In the genomic region with DNA sequence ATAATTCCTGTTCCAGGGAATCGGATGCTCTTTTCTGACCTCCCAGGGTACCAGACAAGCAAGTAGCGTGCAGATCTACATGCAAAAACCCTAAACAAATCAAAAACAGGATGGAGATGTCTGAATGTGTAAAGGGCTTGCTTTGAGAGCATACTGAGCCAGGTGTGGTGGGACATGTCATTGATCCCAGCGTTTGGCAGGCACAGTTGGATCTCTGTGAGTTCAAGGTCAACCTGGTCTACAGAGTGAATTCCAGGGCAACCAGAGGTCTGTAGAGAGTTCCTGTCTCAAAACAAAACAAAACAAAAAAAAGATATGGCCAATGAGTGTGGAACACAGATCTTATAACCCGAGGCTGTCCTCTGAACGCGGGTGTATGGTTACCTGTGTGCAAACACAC, we compare ENCODE assay signal across 12 mouse cellular contexts. TPM values are rescaled to one million over a fixed set of nuclear protein-coding genes. Genes with fewer than 3 reads are reported as not detected.
A peak's percentile ranks its signal among the peaks of the same experiment; 100 is the strongest.
DNase-seq lines count a peak whose midpoint lies in the region; ATAC-seq and TF ChIP-seq lines count a peak whose summit lies in the region.
"Had no signal": no experiment of that assay in that cellular context is flagged by ENCODE, and none has a peak within 500 bp of the region (broad histone marks: within the 10 kb centered on the region; RNA-seq: fewer than 3 reads in every experiment).

No protein-coding gene starts in this region.

- H3K9ac ChIP-seq in heart, embryonic 12.5 days: 0 out of 2 replicates have a peak overlapping the region, but pooled peaks have one; percentile 1
- H3K9ac ChIP-seq in lung, embryonic 14.5 days: 0 out of 2 replicates have a peak overlapping the region, but pooled peaks have one; percentile 24
- H3K9ac ChIP-seq in intestine, embryonic 16.5 days (ENCODE audit: low read depth, low read length): peak overlapping the region; percentile 67; the same call in 1 of the 2 replicates
- no peak overlapping the region for H3K9ac ChIP-seq in stomach, embryonic 15.5 days
- H3K9ac ChIP-seq: midbrain, embryonic 15.5 days had no signal

- H3K27ac ChIP-seq in heart, embryonic 12.5 days (ENCODE audit: poor library complexity, severe bottlenecking): peak overlapping the region; percentile 34; the same call in 1 of the 2 replicates
- peak overlapping the region; percentile 59; the same call in 1 of the 2 replicates for H3K27ac ChIP-seq in lung, embryonic 14.5 days (ENCODE audit: low read depth)
- H3K27ac ChIP-seq in intestine, embryonic 16.5 days (ENCODE audit: low read length): peak overlapping the region; percentile 78
- H3K27ac ChIP-seq in stomach, embryonic 15.5 days: peak overlapping the region; percentile 46
- H3K27ac ChIP-seq: midbrain, embryonic 15.5 days had no signal

- H3K9me3 ChIP-seq in heart, embryonic 12.5 days (replicated peaks): no peaks in the 10 kb centered on the region
- H3K9me3 ChIP-seq in lung, embryonic 14.5 days (ENCODE audit: low read depth, low read length): no peaks in the 10 kb centered on the region
- no peaks in the 10 kb centered on the region for H3K9me3 ChIP-seq in intestine, embryonic 16.5 days (ENCODE audit: control insufficient read depth, low read length)
- H3K9me3 ChIP-seq in stomach, embryonic 15.5 days: no peaks in the 10 kb centered on the region
- H3K9me3 ChIP-seq: heart, embryonic 10.5 days; midbrain, embryonic 15.5 days had no signal

- H3K4me1 ChIP-seq in heart, embryonic 12.5 days (replicated peaks): peaks cover 70% of the 10 kb centered on the region
- peaks cover 21% of the 10 kb centered on the region for H3K4me1 ChIP-seq in lung, embryonic 14.5 days (ENCODE audit: insufficient read depth)
- H3K4me1 ChIP-seq in lung, adult 2 months (ENCODE audit: control insufficient read depth, insufficient read depth, low read length): peaks cover 23% of the 10 kb centered on the region
- peaks cover 46% of the 10 kb centered on the region for H3K4me1 ChIP-seq in intestine, embryonic 16.5 days (ENCODE audit: control insufficient read depth, insufficient read depth, low read length)
- peaks cover 64% of the 10 kb centered on the region for H3K4me1 ChIP-seq in stomach, embryonic 15.5 days

- 0 out of 2 replicates have a peak overlapping the region, but pooled peaks have one; percentile 92 for H3K4me2 ChIP-seq in heart, embryonic 12.5 days
- H3K4me2 ChIP-seq in lung, embryonic 14.5 days: peak overlapping the region; percentile 82
- H3K4me2 ChIP-seq in intestine, embryonic 16.5 days (ENCODE audit: low read depth, low read length): peak overlapping the region; percentile 89; the same call in 1 of the 2 replicates
- H3K4me2 ChIP-seq in stomach, embryonic 15.5 days: peak overlapping the region; percentile 5; the same call in 1 of the 2 replicates

- ATAC-seq in heart, embryonic 12.5 days (ENCODE audit: insufficient number of reproducible peaks, low FRiP score): no peak
- ATAC-seq in lung, embryonic 14.5 days (ENCODE audit: insufficient read depth): no peak
- ATAC-seq in intestine, embryonic 16.5 days: no peak
- no peak for ATAC-seq in stomach, embryonic 15.5 days (ENCODE audit: insufficient read depth, low FRiP score, low read depth)

- no peak for TF ChIP-seq CTCF in lung, embryonic 14.5 days (IDR thresholded peaks at IDR 0.05; ENCODE audit: low read depth)
- no peak for TF ChIP-seq CTCF in lung, adult 2 months (IDR thresholded peaks at IDR 0.05; ENCODE audit: insufficient read depth, low read length)

- 90% methylated on average over 6 of the region's 6 CpGs for WGBS in heart, embryonic 12.5 days
- 86% methylated on average over 6 of the region's 6 CpGs for WGBS in lung, embryonic 14.5 days
- 78% methylated on average over 6 of the region's 6 CpGs for WGBS in lung, adult 2 months
- WGBS in intestine, embryonic 16.5 days: 85% methylated on average over 6 of the region's 6 CpGs
- WGBS in stomach, embryonic 15.5 days: 85% methylated on average over 6 of the region's 6 CpGs

- TF ChIP-seq POLR2A in lung, adult 2 months (IDR thresholded peaks at IDR 0.05; ENCODE audit: borderline replicate concordance, extremely low read depth, low read depth, low read length): no peak

- peaks cover 52% of the 10 kb centered on the region for H3K36me3 ChIP-seq in heart, embryonic 12.5 days
- peaks cover 51% of the 10 kb centered on the region for H3K36me3 ChIP-seq in lung, embryonic 14.5 days (ENCODE audit: insufficient read depth)
- peaks cover 10% of the 10 kb centered on the region for H3K36me3 ChIP-seq in intestine, embryonic 16.5 days (ENCODE audit: control insufficient read depth, insufficient read depth, low read length)
- peaks cover 28% of the 10 kb centered on the region for H3K36me3 ChIP-seq in stomach, embryonic 15.5 days
- H3K36me3 ChIP-seq: midbrain, embryonic 15.5 days had no signal

- H3K27me3 ChIP-seq in heart, embryonic 12.5 days (replicated peaks): no peaks in the 10 kb centered on the region
- no peaks in the 10 kb centered on the region for H3K27me3 ChIP-seq in lung, embryonic 14.5 days (ENCODE audit: insufficient read depth, low read length)
- no peaks in the 10 kb centered on the region for H3K27me3 ChIP-seq in intestine, embryonic 16.5 days (replicated peaks; ENCODE audit: control insufficient read depth, insufficient read depth, low read length)
- H3K27me3 ChIP-seq in stomach, embryonic 15.5 days (replicated peaks): no peaks in the 10 kb centered on the region
- H3K27me3 ChIP-seq: midbrain, embryonic 15.5 days had no signal

- DNase-seq in heart, adult 8-10 months (ENCODE audit: low spot score): no peak
- no peak for DNase-seq in lung, embryonic 14.5 days
- no peak for DNase-seq in lung, adult 2 months
- no peak for DNase-seq in testis, postnatal 10 days (ENCODE audit: low spot score)
- DNase-seq in ovary, postnatal 10 days (ENCODE audit: low spot score): no peak
- DNase-seq: spleen, adult 18-20 months; thymus, postnatal 25 days had no signal

- no peak overlapping the region for H3K4me3 ChIP-seq in heart, embryonic 12.5 days
- no peak overlapping the region for H3K4me3 ChIP-seq in lung, embryonic 14.5 days (ENCODE audit: low read depth, low read length)
- no peak overlapping the region for H3K4me3 ChIP-seq in lung, adult 2 months (replicated peaks; ENCODE audit: extremely low read depth, low read depth, low read length)
- H3K4me3 ChIP-seq in intestine, embryonic 16.5 days (ENCODE audit: low read length): no peak overlapping the region
- 0 out of 2 replicates have a peak overlapping the region, but pooled peaks have one; percentile 1 for H3K4me3 ChIP-seq in stomach, embryonic 15.5 days (replicated peaks)

RNA-seq across cellular contexts. Expression of a gene that starts 2.3 kb away (rescaled TPM):
- polyA plus RNA-seq in heart, embryonic 12.5 days (2016; fragmentation: Nextera tagmentation; extraction: Ambion mirVana): 10.5 and 13.5 TPM in 2 replicates
- total RNA-seq in heart, adult 8-10 months (2022): 1 to 10 TPM; 2.3 to 6.0 (median 4.9) TPM
- 4.6 TPM in 2 replicates for polyA plus RNA-seq in lung, embryonic 14.5 days (2014; fragmentation: Nextera tagmentation; extraction: Ambion mirVana)
- 4.3 and 6.0 TPM in 2 replicates for polyA plus RNA-seq in lung, adult 2 months (2012; rRNA removed)
- 9.6 and 10.7 TPM in 2 replicates for polyA plus RNA-seq in intestine, embryonic 16.5 days (2015; fragmentation: Nextera tagmentation; extraction: Ambion mirVana)
- 7.2 and 7.4 TPM in 2 replicates for polyA plus RNA-seq in stomach, embryonic 15.5 days (2015; fragmentation: Nextera tagmentation; extraction: Ambion mirVana)

RNA-seq across cellular contexts. Expression of a gene that starts 2.5 kb away (rescaled TPM):
- polyA plus RNA-seq in heart, embryonic 12.5 days (2016; fragmentation: Nextera tagmentation; extraction: Ambion mirVana): 101 and 105 TPM in 2 replicates
- 1 to 10 TPM in 3 of 4 experiments, under 1 TPM in 1; 0.78 to 3.2 (median 2.3) TPM for total RNA-seq in heart, adult 8-10 months (2022)
- 144 and 158 TPM in 2 replicates for polyA plus RNA-seq in lung, embryonic 14.5 days (2014; fragmentation: Nextera tagmentation; extraction: Ambion mirVana)
- polyA plus RNA-seq in lung, adult 2 months (2012; rRNA removed): 7.3 and 11.5 TPM in 2 replicates
- polyA plus RNA-seq in intestine, embryonic 16.5 days (2015; fragmentation: Nextera tagmentation; extraction: Ambion mirVana): 119 and 147 TPM in 2 replicates
- 139 and 142 TPM in 2 replicates for polyA plus RNA-seq in stomach, embryonic 15.5 days (2015; fragmentation: Nextera tagmentation; extraction: Ambion mirVana)

RNA-seq across cellular contexts. Expression of a gene that starts 13.9 kb away (rescaled TPM):
- polyA plus RNA-seq in heart, embryonic 12.5 days (2016; fragmentation: Nextera tagmentation; extraction: Ambion mirVana): 0.78 and 0.82 TPM in 2 replicates
- total RNA-seq in heart, adult 8-10 months (2022): 1 to 10 TPM in 2 of 4 experiments, under 1 TPM in 1, not detected in 1; 0.63 to 1.3 (median 1.2) TPM
- polyA plus RNA-seq in lung, embryonic 14.5 days (2014; fragmentation: Nextera tagmentation; extraction: Ambion mirVana): 0.23 and 0.30 TPM in 2 replicates
- 0.06 TPM in 1 of 2 replicates, not detected in the other for polyA plus RNA-seq in lung, adult 2 months (2012; rRNA removed)
- polyA plus RNA-seq in intestine, embryonic 16.5 days (2015; fragmentation: Nextera tagmentation; extraction: Ambion mirVana): 0.20 and 0.29 TPM in 2 replicates
- 0.53 and 1.3 TPM in 2 replicates for polyA plus RNA-seq in stomach, embryonic 15.5 days (2015; fragmentation: Nextera tagmentation; extraction: Ambion mirVana)

RNA-seq across cellular contexts. Expression of a gene that starts 13.9 kb away (rescaled TPM):
- 68.9 and 69.3 TPM in 2 replicates for polyA plus RNA-seq in heart, embryonic 12.5 days (2016; fragmentation: Nextera tagmentation; extraction: Ambion mirVana)
- total RNA-seq in heart, adult 8-10 months (2022): 100 to 1,000 TPM; 123 to 137 (median 131) TPM
- polyA plus RNA-seq in lung, embryonic 14.5 days (2014; fragmentation: Nextera tagmentation; extraction: Ambion mirVana): 65.9 and 71.6 TPM in 2 replicates
- polyA plus RNA-seq in lung, adult 2 months (2012; rRNA removed): 180 and 191 TPM in 2 replicates
- 170 and 173 TPM in 2 replicates for polyA plus RNA-seq in intestine, embryonic 16.5 days (2015; fragmentation: Nextera tagmentation; extraction: Ambion mirVana)
- polyA plus RNA-seq in stomach, embryonic 15.5 days (2015; fragmentation: Nextera tagmentation; extraction: Ambion mirVana): 132 and 137 TPM in 2 replicates

RNA-seq across cellular contexts. Expression of a gene that starts 25.6 kb away (rescaled TPM):
- 250 and 252 TPM in 2 replicates for polyA plus RNA-seq in heart, embryonic 12.5 days (2016; fragmentation: Nextera tagmentation; extraction: Ambion mirVana)
- total RNA-seq in heart, adult 8-10 months (2022): under 1 TPM; 0.25 to 0.87 (median 0.67) TPM
- 395 and 399 TPM in 2 replicates for polyA plus RNA-seq in lung, embryonic 14.5 days (2014; fragmentation: Nextera tagmentation; extraction: Ambion mirVana)
- polyA plus RNA-seq in lung, adult 2 months (2012; rRNA removed): 1.4 and 2.5 TPM in 2 replicates
- polyA plus RNA-seq in intestine, embryonic 16.5 days (2015; fragmentation: Nextera tagmentation; extraction: Ambion mirVana): 259 and 306 TPM in 2 replicates
- polyA plus RNA-seq in stomach, embryonic 15.5 days (2015; fragmentation: Nextera tagmentation; extraction: Ambion mirVana): 293 and 308 TPM in 2 replicates

Comparison
In these comparisons a context has a peak if more than half of its experiments do, and no peak if none do; other contexts are left out.
1. H3K4me2 ChIP-seq: peak in every context shown above with its lines; median percentile 92 in heart, embryonic 12.5 days; 89 in intestine, embryonic 16.5 days; 82 in lung, embryonic 14.5 days; 5 in stomach, embryonic 15.5 days.